Mouse (Mus musculus): Measurements from ENCODE around the gene Tmem185b.

DNA sequence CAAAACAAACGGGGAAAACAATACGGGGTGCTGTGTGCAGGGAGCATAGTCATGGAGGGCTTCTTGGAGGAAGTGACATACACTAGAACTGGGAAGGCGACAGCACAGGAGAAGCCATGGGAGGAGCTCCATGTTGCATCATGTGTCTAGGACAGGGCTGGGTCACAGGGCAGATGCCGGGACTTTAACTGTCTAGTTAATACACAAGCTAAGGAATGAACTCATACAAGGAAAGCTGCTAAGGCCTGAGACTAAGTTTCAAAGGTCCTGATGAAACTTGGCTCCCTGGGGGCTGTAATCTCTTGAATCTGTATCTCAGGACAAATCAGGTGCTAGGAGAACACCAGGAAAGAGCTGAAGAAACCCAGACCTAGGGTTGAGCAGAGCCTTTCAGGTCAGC lies 3.2 kb upstream of the Tmem185b start:
- no peak for TF ChIP-seq POLR2A (IDR thresholded peaks at IDR 0.05; ENCODE audit: insufficient read length, low read depth)
- no peak for TF ChIP-seq MAX (IDR thresholded peaks at IDR 0.05; ENCODE audit: low read depth)
- no peak for TF ChIP-seq POLR2AphosphoS2 (IDR thresholded peaks at IDR 0.05; ENCODE audit: insufficient read length, low read depth)
- no peak for TF ChIP-seq TCF12 (IDR thresholded peaks at IDR 0.05; ENCODE audit: insufficient read depth, poor library complexity, severe bottlenecking)
- TF ChIP-seq E2F4 (IDR thresholded peaks at IDR 0.05; ENCODE audit: insufficient read depth), result no peak
- TF ChIP-seq USF1 (IDR thresholded peaks at IDR 0.05; ENCODE audit: low read depth), result no peak
- no peak for TF ChIP-seq SRF (IDR thresholded peaks at IDR 0.05; ENCODE audit: control insufficient read depth, insufficient read length, low read depth)
- TF ChIP-seq MYOG (IDR thresholded peaks at IDR 0.05; ENCODE audit: control insufficient read depth in 1 of 3, insufficient read depth in 1 of 3, insufficient read length in 2 of 3, low read depth in 2 of 3), result no peak
- TF ChIP-seq TCF3 (IDR thresholded peaks at IDR 0.05; ENCODE audit: insufficient read length, low read depth), result no peak
- no peak for TF ChIP-seq REST (IDR thresholded peaks at IDR 0.05; ENCODE audit: insufficient read depth, insufficient read length)
- no peak for TF ChIP-seq MYOD1 (IDR thresholded peaks at IDR 0.05; ENCODE audit: control insufficient read depth in 1 of 3, insufficient read length in 2 of 3, low read depth in 2 of 3)
- TF ChIP-seq CEBPB (IDR thresholded peaks at IDR 0.05; ENCODE audit: insufficient read depth, poor library complexity, severe bottlenecking), result no peak
